Mouse (Mus musculus) MEL (cell line): ENCODE measurements around the gene Mrpl42.

Experiments
- CHD1 ChIP-seq: IDR thresholded peaks from 2 replicates; pipeline ENCODE4 v1.6.1; 2012; ENCODE audit warnings: low read depth, mild to moderate bottlenecking, inconsistent platforms, low read length, improper control_type of control experiment
- CTCF ChIP-seq, 3 experiments: IDR thresholded peaks in 2 of 3; conservative IDR thresholded peaks in 1 of 3; 2 replicates each; pipeline ENCODE4 v1.5.1; 2011 to 2012; ENCODE audit warnings: low read length in 3 of 3, low read depth in 2 of 3, mild to moderate bottlenecking in 2 of 3, improper control_type of control experiment in 1 of 3, inconsistent platforms in 1 of 3, mixed read lengths in 1 of 3, moderate library complexity in 1 of 3; ENCODE audit not compliant: control insufficient read depth in 1 of 3, insufficient read depth in 1 of 3, poor library complexity in 1 of 3, severe bottlenecking in 1 of 3
- GATA1 ChIP-seq: IDR thresholded peaks from 2 replicates; pipeline ENCODE4 v1.6.1; 2011; ENCODE audit warnings: low read depth, low read length, improper control_type of control experiment
- RAD21 ChIP-seq: IDR thresholded peaks from 2 replicates; pipeline ENCODE4 v1.6.1; 2011; ENCODE audit warnings: mild to moderate bottlenecking, low read depth, low read length, improper control_type of control experiment
- ZKSCAN1 ChIP-seq: IDR thresholded peaks from 2 replicates; pipeline ENCODE4 v1.6.1; 2012; ENCODE audit warnings: low read depth, mild to moderate bottlenecking, inconsistent platforms, low read length, improper control_type of control experiment, moderate library complexity
- ZNF384 ChIP-seq: IDR thresholded peaks from 2 replicates; pipeline ENCODE4 v1.6.1; 2012; ENCODE audit warnings: low read depth, mild to moderate bottlenecking, inconsistent platforms, low read length, improper control_type of control experiment

GRCm38 (mm10) chr10:95517656-95518055, 15.9 kb upstream of the Mrpl42 start:
- TF ChIP-seq CHD1 = no peak
- TF ChIP-seq GATA1 = no peak
- no peak for TF ChIP-seq ZKSCAN1
- TF ChIP-seq RAD21 = no peak
- no peak for TF ChIP-seq ZNF384
- TF ChIP-seq CTCF (IDR thresholded peaks at IDR 0.05 in 2 of 3, conservative IDR thresholded peaks at IDR 0.05 in 1 of 3; ENCODE audit: control insufficient read depth in 1 of 3, insufficient read depth in 1 of 3, low read depth in 2 of 3, low read length in 3 of 3, poor library complexity in 1 of 3, severe bottlenecking in 1 of 3) = no peak
